Mouse (Mus musculus): ENCODE results near the gene Itm2c.

The Itm2c gene

GRCm38 (mm10) chr1:85894231-85894747 lies at the start of gene Itm2c:
Gene Itm2c, plus strand, starts transcription at chr1:85894281.
- no peak for DNase-seq (ENCODE audit: extremely low read depth, low read depth, low spot score)

- DNase-seq (ENCODE audit: extremely low read depth, low read depth, low spot score): no peak
These were observed 49.1 kb upstream of the Itm2c start for GRCm38 (mm10) chr1:85844981-85845380.

GRCm38 (mm10) chr1:85845476-85845875 lies 48.6 kb upstream of the Itm2c start:
- DNase-seq (ENCODE audit: extremely low read depth, low read depth, low spot score): no peak

- no peak for DNase-seq (ENCODE audit: extremely low read depth, low read depth, low spot score)
These were observed 45.1 kb upstream of the Itm2c start for GRCm38 (mm10) chr1:85849016-85849415.

- DNase-seq (ENCODE audit: extremely low read depth, low read depth, low spot score): no peak
These were observed 43.2 kb upstream of the Itm2c start for GRCm38 (mm10) chr1:85850851-85851250.

- peak; percentile 28 for DNase-seq (ENCODE audit: extremely low read depth, low read depth, low spot score)
These were observed 40.9 kb upstream of the Itm2c start for GRCm38 (mm10) chr1:85852996-85853689.

GRCm38 (mm10) chr1:85853865-85854264 lies 40.2 kb upstream of the Itm2c start:
- DNase-seq (ENCODE audit: extremely low read depth, low read depth, low spot score): no peak

- no peak for DNase-seq (ENCODE audit: extremely low read depth, low read depth, low spot score)
These were observed 39.6 kb upstream of the Itm2c start for GRCm38 (mm10) chr1:85854475-85854874.

GRCm38 (mm10) chr1:85856266-85856665 lies 37.8 kb upstream of the Itm2c start:
- no peak for DNase-seq (ENCODE audit: extremely low read depth, low read depth, low spot score)

GRCm38 (mm10) chr1:85857261-85857754 lies 36.8 kb upstream of the Itm2c start:
- DNase-seq (ENCODE audit: extremely low read depth, low read depth, low spot score): no peak

- DNase-seq (ENCODE audit: extremely low read depth, low read depth, low spot score): no peak
These were observed 29.7 kb upstream of the Itm2c start for GRCm38 (mm10) chr1:85864383-85864782.

GRCm38 (mm10) chr1:85870001-85870400 lies 24.1 kb upstream of the Itm2c start:
- no peak for DNase-seq (ENCODE audit: extremely low read depth, low read depth, low spot score)

- no peak for DNase-seq (ENCODE audit: extremely low read depth, low read depth, low spot score)
These were observed 23.5 kb upstream of the Itm2c start for GRCm38 (mm10) chr1:85870546-85870945.

GRCm38 (mm10) chr1:85882003-85882402 lies 12.1 kb upstream of the Itm2c start:
- no peak for DNase-seq (ENCODE audit: extremely low read depth, low read depth, low spot score)

GRCm38 (mm10) chr1:85887221-85887620 lies 6.9 kb upstream of the Itm2c start:
- no peak for DNase-seq (ENCODE audit: extremely low read depth, low read depth, low spot score)

- DNase-seq (ENCODE audit: extremely low read depth, low read depth, low spot score): no peak
These were observed 773 bp downstream of the Itm2c start for GRCm38 (mm10) chr1:85894748-85895360.

- DNase-seq (ENCODE audit: extremely low read depth, low read depth, low spot score): no peak
These were observed 1.3 kb downstream of the Itm2c start for GRCm38 (mm10) chr1:85895391-85895837.

GRCm38 (mm10) chr1:85896110-85896509 lies 2.0 kb downstream of the Itm2c start:
- DNase-seq (ENCODE audit: extremely low read depth, low read depth, low spot score): no peak

- peak; percentile 100 for DNase-seq (ENCODE audit: extremely low read depth, low read depth, low spot score)
These were observed 3.0 kb downstream of the Itm2c start for GRCm38 (mm10) chr1:85896781-85897700.

- DNase-seq (ENCODE audit: extremely low read depth, low read depth, low spot score): peak; percentile 68
These were observed 4.0 kb downstream of the Itm2c start for GRCm38 (mm10) chr1:85897901-85898760.

All from fat pad, adult 2 months (tissue).